Mouse (Mus musculus) liver, postnatal 0 days (tissue): Measurements from ENCODE around the gene Nectin2. TPM values are rescaled to one million over a fixed set of nuclear protein-coding genes. Genes with fewer than 3 reads are reported as not detected.

Experiments used
- ATAC-seq: fragments of 200-750 bp; cut with Nextera tagmentation; 2 replicates; pipeline ENCODE4 v1.8.0; 2017; ENCODE audit warnings: mild to moderate bottlenecking, moderate library complexity
- DNase-seq: peaks from one replicate; pipeline ENCODE4 v3.0.0-alpha.2; 2016
- H3K27ac ChIP-seq: fragments of 300-500 bp; sonication (generic); 2 replicates; pipeline ENCODE4 v1.5.1; 2014; ENCODE audit warnings: antibody characterized with exemption, moderate library complexity, mild to moderate bottlenecking, low read depth
- H3K27me3 ChIP-seq: fragments of 300-500 bp; sonication (generic); 2 replicates; pipeline ENCODE4 v1.6.1; 2014; ENCODE audit warnings: low read length, control low read depth, mixed read lengths; ENCODE audit not compliant: insufficient read depth
- H3K36me3 ChIP-seq: fragments of 300-500 bp; sonication (generic); replicated peaks from 2 replicates; pipeline ENCODE4 v1.6.1; 2014; ENCODE audit warnings: mild to moderate bottlenecking, control low read depth, low read length, moderate library complexity, mixed read lengths; ENCODE audit not compliant: insufficient read depth
- H3K4me1 ChIP-seq: fragments of 300-500 bp; sonication (generic); 2 replicates; pipeline ENCODE4 v1.6.1; 2014; ENCODE audit warnings: antibody characterized with exemption, mild to moderate bottlenecking, control low read depth; ENCODE audit not compliant: insufficient read depth
- H3K4me2 ChIP-seq: fragments of 300-500 bp; sonication (generic); 2 replicates; pipeline ENCODE4 v1.6.1; 2014; ENCODE audit warnings: low read depth, mild to moderate bottlenecking, low read length, moderate library complexity, mixed read lengths
- H3K4me3 ChIP-seq: fragments of 300-500 bp; sonication (generic); 2 replicates; pipeline ENCODE4 v1.5.1; 2014; ENCODE audit warnings: low read depth, low read length
- H3K9ac ChIP-seq: fragments of 300-500 bp; sonication (generic); replicated peaks from 2 replicates; pipeline ENCODE4 v1.6.1; 2014; ENCODE audit warnings: mild to moderate bottlenecking, moderate library complexity
- H3K9me3 ChIP-seq: fragments of 300-500 bp; sonication (generic); 2 replicates; pipeline ENCODE4 v1.6.1; 2016; ENCODE audit warnings: mild to moderate bottlenecking, control low read depth, low read length, mixed read lengths
- CTCF ChIP-seq: sonication (generic); IDR thresholded peaks from 2 replicates; pipeline ENCODE4 v1.5.1; 2016; ENCODE audit warnings: antibody characterized with exemption, low read depth
- EP300 ChIP-seq: IDR thresholded peaks from 2 replicates; pipeline ENCODE4 v1.6.1; 2016; ENCODE audit warnings: antibody characterized with exemption, low read depth, mild to moderate bottlenecking
- WGBS: fragments of 180-500 bp; shearing (Covaris S2); extraction: QIAGEN DNeasy Blood & Tissue Kit; methylation state at CpG from one replicate; pipeline ENCODE4 v1.1.7; 2014; ENCODE audit not compliant: insufficient replicate concordance; 5-methylcytosine and 5-hydroxymethylcytosine counted together
- polyA plus RNA-seq: library from polyadenylated mRNA; unstranded; fragments of >200 nt; fragmentation: Nextera tagmentation; extraction: Ambion mirVana; gene quantifications from 2 replicates; pipeline ENCODE4 v1.2.1, GENCODE M21; 2015

The Nectin2 gene
- polyA plus RNA-seq, 1 experiment from 2014 or later, result 51.0 TPM

- H3K9ac ChIP-seq, result peak overlapping the region; percentile 83
- ATAC-seq (no peak), DNase-seq (no peak)
- 47% methylated on average over 4 of the region's 4 CpGs for WGBS
- H3K9me3 ChIP-seq, result no peaks in the 10 kb centered on the region
- peak overlapping the region; percentile 98 for H3K27ac ChIP-seq
- H3K36me3 ChIP-seq, result peaks cover 15% of the 10 kb centered on the region
- no peaks in the 10 kb centered on the region for H3K27me3 ChIP-seq
- H3K4me2 ChIP-seq, result peak overlapping the region; percentile 68
- TF ChIP-seq CTCF, result no peak
- no peak for TF ChIP-seq EP300
- no peak overlapping the region for H3K4me3 ChIP-seq
- H3K4me1 ChIP-seq, result peaks cover 56% of the 10 kb centered on the region
Observed at GRCm38 (mm10) chr7:19699827-19700148, 50.5 kb downstream of the Nectin2 start.

DNA sequence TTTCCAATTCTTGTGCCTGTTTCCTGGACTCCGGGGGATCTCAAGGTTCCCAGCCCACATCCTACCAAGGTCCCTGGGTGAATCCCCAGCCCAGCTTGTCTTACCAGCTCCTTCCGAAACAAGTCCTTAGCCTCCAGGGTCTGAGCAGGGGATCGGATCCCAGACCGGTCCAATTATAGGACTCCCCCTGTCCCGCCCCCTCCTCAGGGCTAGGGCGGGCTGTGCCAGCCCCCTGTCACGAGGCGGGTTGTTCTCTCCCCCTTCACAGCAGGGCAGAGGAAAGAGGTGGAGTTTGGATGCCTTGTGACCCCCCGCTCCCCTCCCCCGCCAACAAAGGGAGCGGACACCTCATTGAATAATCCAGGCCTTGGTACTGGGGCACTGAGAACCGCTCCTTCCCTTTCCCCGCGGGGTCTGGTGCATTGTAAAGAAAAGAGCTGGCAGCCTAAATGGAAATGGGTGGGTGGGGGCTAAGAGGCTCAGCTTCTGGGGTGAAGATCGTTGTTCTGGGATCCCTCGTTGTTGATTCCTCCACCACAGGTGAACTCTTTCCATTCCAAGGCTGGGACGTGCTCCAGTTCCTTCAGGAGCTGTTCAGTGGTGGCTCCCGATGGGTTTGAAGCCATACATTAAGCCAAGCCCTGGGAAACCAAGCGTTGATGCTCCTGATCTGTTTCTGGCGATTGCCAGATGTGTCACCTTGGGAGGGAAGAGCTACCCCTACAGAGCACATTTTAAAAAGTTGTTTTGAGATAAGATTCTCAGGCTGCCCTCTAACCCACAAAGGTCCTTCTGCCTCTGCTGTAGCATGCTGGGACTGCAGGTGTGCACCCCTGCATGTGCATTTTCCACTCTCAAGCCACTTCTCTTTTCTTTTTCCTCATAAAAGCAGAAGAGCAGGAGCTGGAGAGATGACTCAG lies 51.1 kb downstream of the Nectin2 start, which contains the start of gene Apoe:
TSS of gene Apoe (minus strand) at position 282 of the 920 bp plus-strand sequence.
- peaks cover 62% of the 10 kb centered on the region for H3K4me1 ChIP-seq
- DNase-seq (peak; percentile 84), ATAC-seq (peak; percentile 62)
- peak within 1 kb of the TSS; percentile 98 for H3K27ac ChIP-seq
- TF ChIP-seq EP300 (peak; percentile 69), CTCF (peak; percentile 16; the same call in 1 of the 2 replicates)
- H3K36me3 ChIP-seq, result peaks cover 15% of the 10 kb centered on the region
- H3K4me3 ChIP-seq, result peak within 1 kb of the TSS; percentile 49
- WGBS, result 3% methylated on average over 19 of the region's 20 CpGs
- no peaks in the 10 kb centered on the region for H3K27me3 ChIP-seq
- H3K4me2 ChIP-seq, result peak within 1 kb of the TSS; percentile 68
- no peaks in the 10 kb centered on the region for H3K9me3 ChIP-seq
- H3K9ac ChIP-seq, result peak within 1 kb of the TSS; percentile 83

DNA sequence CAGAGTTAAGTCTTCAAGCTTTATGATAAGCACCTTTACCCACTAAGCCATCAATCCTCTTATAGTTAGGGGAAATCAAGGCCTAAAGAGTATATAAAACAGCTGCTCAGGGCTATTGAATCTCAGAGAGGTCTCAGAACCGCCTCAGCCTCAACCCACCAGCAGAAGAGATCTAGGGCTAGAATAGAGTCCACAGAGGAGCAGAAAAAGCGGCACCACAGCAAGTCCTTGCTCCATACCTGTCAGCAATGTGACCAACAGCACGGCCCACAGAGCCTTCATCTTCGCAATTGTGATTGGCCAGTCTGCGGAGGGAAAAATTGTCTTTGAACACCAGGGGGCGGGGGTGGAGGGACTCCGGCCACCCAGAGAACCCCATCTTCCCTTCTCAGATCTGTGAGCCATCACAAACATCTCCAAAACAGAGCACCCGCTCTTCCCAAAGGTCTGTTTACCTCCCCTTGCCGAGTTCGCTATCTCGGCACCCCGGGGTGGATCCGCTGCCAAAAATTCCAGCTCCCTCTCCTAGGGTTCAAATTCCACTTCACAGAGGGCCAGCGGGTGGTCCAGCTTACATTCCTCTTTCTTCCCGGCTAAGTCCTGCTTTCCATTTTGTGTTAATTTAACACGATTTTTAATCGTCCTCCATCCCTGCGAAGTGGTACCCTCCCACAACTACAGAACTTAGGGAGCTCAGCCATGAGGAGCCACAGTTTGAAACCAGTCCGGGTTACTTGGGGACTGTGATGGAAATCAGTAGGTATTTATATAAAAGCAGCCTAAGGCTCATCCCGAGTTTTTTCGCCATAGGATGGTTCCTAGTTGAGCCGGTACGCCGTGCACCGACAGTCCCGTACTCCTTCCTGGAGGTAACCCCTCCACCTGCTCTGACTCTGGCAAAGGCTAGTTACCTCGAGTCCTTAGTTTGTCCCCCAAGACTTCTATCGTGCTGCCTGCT lies 52.1 kb downstream of the Nectin2 start:
- 3% methylated on average over 28 of the region's 28 CpGs for WGBS
- Histone ChIP-seq H3K9me3 (no peaks in the 10 kb centered on the region), H3K4me3 (peak overlapping the region; percentile 49), H3K36me3 (peaks cover 15% of the 10 kb centered on the region), H3K27ac (peak overlapping the region; percentile 98), H3K4me2 (peak overlapping the region; percentile 68), H3K4me1 (peaks cover 71% of the 10 kb centered on the region), H3K27me3 (no peaks in the 10 kb centered on the region), H3K9ac (peak overlapping the region; percentile 83)
- DNase-seq (peak; percentile 63), ATAC-seq (no peak)
- no peak for TF ChIP-seq EP300
- TF ChIP-seq CTCF, result peak; percentile 56

DNA sequence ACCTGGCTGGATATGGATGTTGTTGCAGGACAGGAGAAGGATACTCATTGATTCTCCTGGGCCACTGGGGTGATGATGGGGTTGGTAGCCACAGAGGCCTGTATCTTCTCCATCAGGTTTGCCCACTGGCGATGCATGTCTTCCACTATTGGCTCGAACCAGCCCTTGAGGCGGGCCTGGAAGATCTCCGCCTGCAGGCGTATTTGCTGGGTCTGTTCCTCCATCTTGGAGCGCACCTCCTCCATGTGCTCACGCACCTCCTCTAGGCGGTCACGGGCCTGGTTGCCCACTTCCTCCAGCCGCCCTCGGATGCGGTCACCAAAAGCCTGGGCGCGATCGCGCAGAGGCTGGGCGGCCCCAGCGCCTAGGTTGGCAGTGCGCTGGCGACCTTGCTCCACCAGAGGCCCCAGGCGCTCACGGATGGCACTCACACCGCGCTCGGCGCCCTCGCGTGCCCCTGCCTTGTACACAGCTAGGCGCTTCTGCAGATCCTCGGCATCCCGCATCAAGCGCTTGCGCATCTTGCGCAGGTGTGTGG lies 53.9 kb downstream of the Nectin2 start:
- ATAC-seq (no peak), DNase-seq (peak; percentile 35)
- peaks cover 65% of the 10 kb centered on the region for H3K4me1 ChIP-seq
- peak overlapping the region; percentile 83 for H3K9ac ChIP-seq
- H3K27me3 ChIP-seq, result no peaks in the 10 kb centered on the region
- peak overlapping the region; percentile 98 for H3K27ac ChIP-seq
- TF ChIP-seq CTCF, result peak; percentile 12; the same call in 1 of the 2 replicates
- TF ChIP-seq EP300, result no peak
- 79% methylated on average over 34 of the region's 34 CpGs for WGBS
- peak overlapping the region; percentile 68 for H3K4me2 ChIP-seq
- H3K9me3 ChIP-seq, result no peaks in the 10 kb centered on the region
- H3K4me3 ChIP-seq, result peak overlapping the region; percentile 49
- peaks cover 11% of the 10 kb centered on the region for H3K36me3 ChIP-seq

DNA sequence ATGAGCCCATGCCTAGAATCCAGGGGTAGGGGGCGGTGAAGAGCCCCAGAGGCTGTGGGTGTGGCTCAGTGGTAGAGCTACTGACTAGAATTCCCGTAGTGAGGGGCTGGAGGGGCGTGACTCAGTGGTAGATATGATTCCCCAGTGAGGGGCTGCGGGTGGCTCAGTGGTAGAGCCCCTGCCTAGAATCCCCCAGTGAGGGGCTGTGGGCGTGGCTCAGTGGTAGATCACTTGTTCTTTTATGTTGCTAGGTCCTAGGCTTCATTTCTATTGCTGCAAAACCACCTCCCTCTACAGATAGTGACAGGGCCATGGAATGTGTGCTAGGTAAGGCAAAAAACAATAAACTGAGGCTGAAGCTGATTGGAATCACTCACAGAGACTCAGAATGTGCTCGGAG lies 54.4 kb downstream of the Nectin2 start:
- DNase-seq (peak; percentile 43), ATAC-seq (no peak)
- Histone ChIP-seq H3K9ac (peak overlapping the region; percentile 83; the same call in 1 of the 2 replicates), H3K4me3 (peak overlapping the region; percentile 49; the same call in 1 of the 2 replicates), H3K4me1 (peaks cover 66% of the 10 kb centered on the region), H3K36me3 (peaks cover 11% of the 10 kb centered on the region), H3K27ac (peak overlapping the region; percentile 98), H3K4me2 (peak overlapping the region; percentile 68), H3K27me3 (no peaks in the 10 kb centered on the region), H3K9me3 (no peaks in the 10 kb centered on the region)
- WGBS, result 50% methylated on average over 6 of the region's 6 CpGs
- TF ChIP-seq EP300, result no peak
- TF ChIP-seq CTCF, result no peak
